Mouse (Mus musculus) large intestine, adult 2 months (tissue): ENCODE results near the gene Fndc7. TPM values are rescaled to one million over a fixed set of nuclear protein-coding genes. Genes with fewer than 3 reads are reported as not detected.

ENCODE experiments used
- DNase-seq: peaks from one replicate; pipeline ENCODE4 v3.0.0-alpha.2; 2012; ENCODE audit warnings: low read depth, low spot score
- WGBS: fragments of 180-500 bp; shearing (Covaris S2); methylation state at CpG from one replicate; pipeline ENCODE4 v1.1.7; 2018; 5-methylcytosine and 5-hydroxymethylcytosine counted together
- polyA plus RNA-seq: library from polyadenylated mRNA; depleted of rRNA; stranded (reverse); fragments of >200 nt; gene quantifications from 2 replicates; pipeline ENCODE4 v1.2.3, GENCODE M21; 2012; rRNA removed

Fndc7 gene
- 0.11 and 0.16 TPM in 2 replicates for polyA plus RNA-seq

DNA sequence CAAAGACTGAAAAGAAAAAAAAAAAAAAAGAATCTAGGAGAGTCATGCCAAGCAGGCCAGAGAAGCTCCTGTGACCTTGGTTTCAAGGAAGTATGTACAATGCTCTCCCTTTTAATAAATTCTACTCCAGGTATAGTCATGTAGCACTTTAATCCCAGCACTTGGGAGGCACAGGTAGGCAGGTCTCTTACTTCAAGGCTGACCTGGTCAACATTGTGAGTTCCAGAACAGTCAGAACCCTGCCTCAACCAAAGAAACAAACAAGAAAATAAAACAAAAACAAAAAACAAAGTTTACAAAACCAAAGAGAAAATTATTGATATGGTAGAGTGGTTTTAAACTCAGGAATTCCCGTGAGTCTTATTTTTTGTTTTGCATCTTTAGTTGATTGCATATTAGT, at the start of gene Fndc7:
Gene Fndc7, minus strand, starts transcription at position 101 of the 400 bp plus-strand sequence.
- 94% methylated on average over 1 of the region's 1 CpGs for WGBS
- no peak for DNase-seq

DNA sequence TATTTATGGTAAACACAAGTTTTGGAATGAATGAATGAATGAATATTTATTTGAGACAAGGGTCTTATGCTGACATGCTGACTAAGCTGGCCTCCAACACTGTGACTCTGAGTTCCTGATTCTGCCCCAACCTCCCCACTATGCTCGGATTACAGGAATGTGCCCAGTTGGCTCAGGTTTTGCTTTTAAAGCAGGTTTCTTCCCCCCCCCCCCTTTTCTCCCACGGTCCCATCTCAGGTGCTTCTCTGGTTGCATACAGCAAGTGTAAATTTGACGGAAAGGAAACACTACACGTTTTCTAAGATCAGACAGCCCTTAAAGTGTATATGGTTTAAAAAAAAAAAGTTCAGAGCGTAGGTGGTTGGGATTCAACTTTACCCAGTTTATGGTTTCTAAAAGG, 49.8 kb upstream of the Fndc7 start, which contains the start of gene Henmt1:
Gene Henmt1, plus strand, starts transcription at position 301 of the 400 bp plus-strand sequence.
- WGBS, result 86% methylated on average over 5 of the region's 5 CpGs
- no peak for DNase-seq

DNA sequence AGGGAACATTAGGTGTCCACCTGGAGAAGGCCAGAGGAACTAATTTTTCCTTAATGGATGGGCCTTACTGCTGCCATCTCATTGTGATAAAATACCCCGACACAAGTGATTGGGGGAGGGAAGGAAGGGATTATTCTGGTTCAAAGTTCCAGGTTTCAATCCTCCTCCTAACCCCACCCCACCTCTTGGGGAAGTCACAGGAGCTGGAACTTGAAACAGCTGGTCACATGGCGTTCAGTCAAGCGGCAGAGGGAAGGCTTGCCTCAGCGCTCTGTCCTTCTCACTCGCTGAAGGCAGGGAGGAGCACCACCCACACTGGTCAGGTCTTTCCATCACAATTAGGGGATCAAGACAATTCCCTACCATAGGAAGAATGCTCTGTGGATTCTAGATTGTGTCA, 48.9 kb upstream of the Fndc7 start:
- 94% methylated on average over 5 of the region's 5 CpGs for WGBS
- no peak for DNase-seq

DNA sequence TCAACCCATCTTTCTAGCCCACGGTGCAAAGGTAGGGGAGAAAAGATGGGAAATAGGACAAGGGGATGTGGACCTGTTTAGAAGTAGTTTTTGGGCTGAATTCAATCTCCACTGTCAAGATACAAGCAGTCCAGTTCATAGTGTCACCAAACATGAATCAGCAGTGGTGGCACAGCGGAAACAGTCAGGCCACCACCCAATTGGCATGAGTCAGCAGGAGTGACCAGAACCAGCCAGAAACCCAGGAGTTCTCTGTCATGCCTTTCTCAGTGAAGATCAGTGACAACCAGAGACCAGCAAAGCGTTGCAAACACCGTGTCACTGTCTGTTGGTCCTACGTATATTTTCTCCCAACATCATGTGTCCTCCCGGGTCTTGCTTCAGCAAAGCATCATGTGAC, 43.7 kb upstream of the Fndc7 start:
- no peak for DNase-seq
- 93% methylated on average over 6 of the region's 6 CpGs for WGBS

DNA sequence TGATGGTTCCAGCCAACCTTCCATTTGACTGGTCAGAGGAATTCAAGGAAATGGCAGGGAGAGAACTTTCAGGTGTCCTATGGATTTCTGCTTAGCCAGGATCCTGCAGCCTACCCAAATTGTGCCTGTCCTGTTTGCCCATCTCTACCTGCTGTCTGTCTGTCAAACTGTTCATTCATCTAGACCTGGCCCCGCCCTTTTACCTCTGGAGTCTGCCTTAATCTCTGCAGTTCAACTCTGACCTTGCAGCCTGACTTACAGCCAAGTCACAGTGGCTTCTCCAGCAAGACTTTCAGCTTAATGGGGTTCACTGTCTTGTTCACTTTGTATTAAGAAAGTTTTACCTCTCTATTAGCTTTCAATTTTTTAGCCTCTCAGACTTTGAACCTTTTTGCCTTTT, 36.5 kb upstream of the Fndc7 start:
- WGBS, result 83% methylated on average over 1 of the region's 1 CpGs

DNA sequence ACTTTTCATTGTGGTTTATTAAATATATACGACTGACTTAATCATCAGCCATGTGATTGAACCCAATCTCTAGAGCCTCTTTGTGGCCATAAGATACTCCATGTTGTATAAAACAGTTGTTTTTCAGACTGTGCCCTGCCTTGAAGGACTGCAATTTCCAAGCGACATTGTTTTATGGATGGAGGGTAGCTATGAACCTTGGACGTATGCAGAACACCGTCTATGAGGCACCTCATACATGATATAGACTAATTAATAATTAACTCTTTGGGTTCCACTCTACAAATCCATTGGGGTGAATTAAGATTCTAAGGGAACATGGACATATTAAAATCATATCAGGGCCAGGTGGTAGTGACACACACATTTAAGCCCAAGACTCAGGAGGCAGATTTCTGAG, 35.9 kb upstream of the Fndc7 start:
- 44% methylated on average over 4 of the region's 4 CpGs for WGBS

More for the DNA sequence above, 36.5 kb upstream of the Fndc7 start:
- DNase-seq, result no peak

DNA sequence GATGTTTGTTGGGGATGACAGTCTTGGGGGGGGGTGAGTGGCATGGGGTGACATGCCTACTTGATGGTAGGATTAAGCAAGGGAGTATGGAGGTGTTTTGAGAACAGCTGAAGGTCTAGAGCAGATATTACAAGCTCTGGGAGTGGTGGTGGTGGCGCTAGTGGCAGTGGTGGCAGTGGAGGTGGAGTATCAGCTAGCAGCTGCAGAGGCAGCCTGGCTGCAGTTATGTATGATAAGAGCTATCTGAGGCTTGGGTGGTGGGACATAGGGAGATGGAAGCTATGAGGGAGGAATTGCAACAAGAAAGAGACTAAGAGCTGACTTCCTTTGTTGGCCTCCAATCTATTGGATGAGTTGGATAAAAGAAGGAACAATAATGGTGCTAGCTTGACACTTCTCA, 32.0 kb upstream of the Fndc7 start:
- WGBS, result 95% methylated on average over 1 of the region's 1 CpGs
- DNase-seq, result no peak

More for the DNA sequence above, 35.9 kb upstream of the Fndc7 start:
- no peak for DNase-seq

DNA sequence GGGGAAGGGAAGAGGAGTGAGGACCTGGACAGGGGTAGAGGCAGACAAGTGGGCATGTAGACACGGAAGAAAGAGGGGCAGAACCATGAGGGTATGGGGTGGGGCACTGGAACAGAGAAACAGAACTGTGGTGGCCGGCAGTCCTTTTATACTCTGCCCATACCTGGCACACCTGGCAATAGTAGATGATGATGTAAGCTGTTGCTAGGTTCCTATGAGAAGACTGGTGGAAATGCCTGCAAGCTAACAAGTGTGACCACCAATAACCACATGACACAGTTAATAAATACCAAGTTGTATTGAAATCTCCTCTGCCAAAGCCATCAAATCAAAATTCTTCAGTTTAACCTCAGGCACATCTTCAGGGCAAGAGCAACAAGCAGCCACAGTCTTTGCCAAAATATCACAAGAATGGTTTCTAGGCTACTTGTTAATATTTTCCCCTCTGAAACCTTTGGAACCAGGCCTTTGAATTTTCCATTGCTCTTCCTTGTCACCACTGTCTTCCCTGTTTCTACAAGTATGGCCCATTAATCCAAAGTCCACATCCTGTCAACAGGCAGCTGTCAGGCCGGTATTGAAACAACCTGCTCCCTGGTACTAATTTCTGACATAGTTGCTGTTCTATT, 30.7 kb upstream of the Fndc7 start:
- 54% methylated on average over 3 of the region's 3 CpGs for WGBS
- DNase-seq, result no peak

DNA sequence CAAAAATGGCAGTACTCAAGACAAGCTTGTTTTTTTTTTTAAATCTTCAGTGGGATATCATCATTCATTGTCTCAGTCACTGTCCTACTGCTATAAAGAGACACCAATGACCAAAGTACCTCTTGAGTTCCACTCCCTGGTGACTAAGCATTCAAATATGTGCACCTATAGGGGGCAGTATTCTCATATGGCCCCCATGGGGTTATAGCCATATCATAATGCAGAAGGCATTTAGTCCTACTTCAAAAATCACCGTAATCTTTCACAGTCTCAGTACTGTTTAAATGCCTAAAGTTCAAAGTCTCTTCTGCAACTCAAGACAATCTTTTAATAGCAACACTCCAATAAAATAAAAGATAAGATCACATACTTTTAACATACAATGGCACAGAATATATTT, 29.0 kb upstream of the Fndc7 start:
- DNase-seq, result no peak
- 30% methylated on average over 1 of the region's 1 CpGs for WGBS

DNA sequence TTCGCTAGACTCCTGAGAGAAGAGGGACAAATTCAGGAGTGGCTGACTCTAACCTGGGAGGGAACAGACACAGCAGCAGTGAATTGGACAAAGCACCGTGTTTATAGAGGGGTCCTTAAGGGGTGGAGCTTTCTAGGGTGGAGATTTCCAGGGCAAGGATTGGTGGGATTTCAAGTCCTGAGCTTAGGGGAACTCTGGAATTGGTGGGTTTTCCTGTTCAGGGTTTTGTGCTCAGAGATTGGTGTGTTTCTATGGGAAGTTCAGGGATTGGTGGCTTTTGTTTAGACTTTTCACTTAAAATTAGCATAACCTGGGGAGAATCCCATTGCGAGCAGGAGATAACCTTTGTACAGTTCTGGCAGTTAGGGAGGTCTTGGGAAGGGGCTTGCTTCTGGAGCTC, 28.2 kb upstream of the Fndc7 start:
- no peak for DNase-seq
- WGBS, result 63% methylated on average over 3 of the region's 3 CpGs

DNA sequence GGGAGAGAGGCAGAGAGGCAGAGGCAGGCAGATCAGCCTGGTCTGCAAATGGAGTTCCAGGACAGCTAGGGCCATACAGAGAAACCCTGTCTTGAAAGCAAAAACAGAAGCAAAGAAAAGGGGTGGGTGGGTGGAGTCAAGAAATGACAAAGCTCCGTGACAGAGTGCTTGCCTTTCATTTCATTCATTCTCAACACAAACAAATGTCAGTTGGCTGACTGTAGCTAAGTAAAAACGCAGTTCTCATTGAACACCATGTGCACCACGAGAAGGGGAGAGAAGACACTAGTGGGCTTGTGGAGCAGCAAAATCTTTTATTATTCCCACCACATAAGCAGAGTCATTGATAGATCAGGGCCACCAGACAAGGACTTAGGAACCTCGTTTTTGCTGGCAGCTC, 27.0 kb upstream of the Fndc7 start:
- 53% methylated on average over 4 of the region's 4 CpGs for WGBS
- no peak for DNase-seq

DNA sequence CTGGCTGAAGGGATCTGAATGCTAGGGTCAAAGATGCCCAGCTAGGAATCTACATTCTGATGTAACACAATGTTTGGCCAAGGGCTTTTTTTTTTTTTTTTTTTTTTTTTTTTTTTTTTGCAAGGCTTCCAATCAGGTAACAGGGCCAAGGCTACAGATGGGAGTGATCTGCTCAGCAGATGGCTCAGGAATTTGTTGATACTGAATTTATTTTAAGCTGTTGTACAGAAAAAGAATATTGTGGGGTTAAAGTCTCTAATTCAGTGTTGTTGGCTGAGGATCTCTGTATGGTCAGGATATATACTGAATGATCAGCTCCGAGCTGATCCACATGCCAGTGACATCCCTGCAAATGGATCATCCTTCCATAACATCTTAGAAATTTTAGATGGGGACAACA, 26.2 kb upstream of the Fndc7 start:
- DNase-seq, result no peak
- WGBS, result 88% methylated on average over 1 of the region's 1 CpGs

DNA sequence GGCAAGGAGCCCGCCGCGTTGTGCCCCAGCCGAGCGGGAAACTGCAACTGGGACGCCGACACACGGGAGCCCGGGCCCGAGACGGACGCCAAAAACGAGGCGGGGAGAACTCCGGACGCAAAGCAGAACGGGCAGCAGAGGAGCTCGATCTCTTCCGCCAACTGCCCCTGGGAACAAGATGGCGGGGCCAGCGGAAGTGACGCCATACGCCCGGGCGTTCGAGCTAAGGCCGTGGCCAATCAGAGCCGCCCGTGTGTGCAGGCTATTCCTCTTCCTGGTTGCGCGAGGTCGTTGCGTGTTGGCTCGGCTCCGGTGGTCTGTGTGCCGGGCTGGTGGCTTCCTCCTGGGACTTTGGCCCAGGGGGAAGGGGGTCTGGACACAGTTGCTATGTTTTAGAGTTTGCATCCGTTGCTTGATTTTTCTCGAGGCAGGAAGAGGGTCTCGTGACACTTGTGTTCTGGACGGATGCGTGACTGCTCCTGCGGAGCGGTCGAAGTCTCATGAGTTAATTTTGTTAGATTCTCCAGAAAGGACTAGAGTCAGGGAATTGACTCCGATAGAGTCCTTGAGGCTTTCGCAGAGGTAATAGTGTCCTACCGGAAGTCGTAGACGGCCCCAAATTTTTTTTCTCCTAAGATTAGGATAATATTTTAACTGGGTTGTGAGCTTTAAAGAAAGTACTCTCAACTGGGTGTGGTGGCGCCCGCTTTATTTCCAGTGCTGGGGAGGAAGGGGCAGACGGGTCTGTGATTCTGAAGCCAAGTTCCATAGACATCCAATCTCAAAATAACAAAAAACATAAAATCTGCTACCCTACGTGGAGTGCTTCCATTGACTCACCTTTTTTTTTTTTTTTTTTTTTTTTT, 22.0 kb upstream of the Fndc7 start, which contains the start of gene Prpf38b:
Gene Prpf38b, minus strand, starts transcription at position 180 of the 866 bp plus-strand sequence.
- under 1% methylated on average over 53 of the region's 53 CpGs for WGBS
- peak; percentile 87 for DNase-seq

DNA sequence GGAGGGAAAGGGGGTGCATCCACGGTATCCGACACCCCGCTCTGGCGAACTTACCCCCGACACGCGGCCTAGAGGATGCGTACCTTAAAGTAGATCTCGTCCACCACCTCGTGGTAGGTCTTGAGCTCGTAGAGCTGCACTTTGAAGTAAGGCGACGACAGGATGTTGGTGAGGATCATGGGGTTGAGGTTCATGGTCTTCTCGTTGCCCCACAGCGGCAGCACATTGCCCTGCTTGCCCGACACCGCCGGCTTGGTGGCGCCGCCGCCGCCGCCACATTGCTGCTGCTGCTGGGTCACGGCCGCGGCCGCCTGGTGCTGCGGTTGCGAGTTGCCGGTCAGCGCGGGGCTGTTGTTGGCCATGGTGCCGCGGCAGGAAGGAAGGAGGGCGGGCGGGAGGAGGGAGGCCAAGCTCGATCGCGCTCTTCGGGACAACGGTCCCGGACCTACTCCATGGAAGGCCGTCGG, 21.3 kb upstream of the Fndc7 start:
- no peak for DNase-seq

DNA sequence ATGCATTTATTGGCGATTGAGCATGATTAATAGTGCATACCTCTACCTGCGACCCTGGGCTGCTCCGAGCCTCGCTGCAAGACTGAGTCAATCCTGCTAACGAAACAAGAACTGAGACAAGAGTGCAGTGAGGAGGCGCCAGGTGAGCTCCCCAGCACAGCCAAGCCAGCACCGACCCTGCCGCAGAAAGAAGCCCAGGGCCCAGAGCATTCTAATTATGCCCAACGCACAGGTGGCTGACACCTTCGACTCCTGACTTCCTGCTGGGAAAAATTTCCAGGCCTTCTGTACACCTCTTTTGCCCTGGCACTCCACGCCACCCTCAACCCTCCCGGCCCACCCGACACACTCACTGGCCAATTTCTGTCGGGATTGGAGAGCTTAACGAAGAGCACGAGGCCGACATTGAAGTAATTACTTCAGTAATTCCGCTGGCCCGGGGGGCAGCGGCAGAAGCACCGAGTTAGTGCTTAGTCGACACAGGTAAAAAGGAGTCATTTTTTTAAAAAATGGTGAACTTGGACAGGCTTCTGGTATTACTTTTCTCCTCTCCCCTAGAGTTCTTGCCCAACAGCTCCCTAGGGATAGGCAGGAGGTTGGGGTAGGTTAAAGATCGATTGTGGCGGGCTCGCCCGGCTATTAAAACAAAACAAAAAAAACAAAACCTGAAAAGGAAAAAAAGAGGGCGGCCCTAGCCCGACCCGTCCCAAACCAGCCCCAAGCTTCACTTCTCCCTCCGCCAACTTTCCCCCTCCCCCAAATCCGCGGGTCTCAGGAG, 20.7 kb upstream of the Fndc7 start:
- under 1% methylated on average over 32 of the region's 32 CpGs for WGBS
- DNase-seq, result no peak

More for the DNA sequence above, 21.3 kb upstream of the Fndc7 start:
- WGBS, result under 1% methylated on average over 42 of the region's 44 CpGs

DNA sequence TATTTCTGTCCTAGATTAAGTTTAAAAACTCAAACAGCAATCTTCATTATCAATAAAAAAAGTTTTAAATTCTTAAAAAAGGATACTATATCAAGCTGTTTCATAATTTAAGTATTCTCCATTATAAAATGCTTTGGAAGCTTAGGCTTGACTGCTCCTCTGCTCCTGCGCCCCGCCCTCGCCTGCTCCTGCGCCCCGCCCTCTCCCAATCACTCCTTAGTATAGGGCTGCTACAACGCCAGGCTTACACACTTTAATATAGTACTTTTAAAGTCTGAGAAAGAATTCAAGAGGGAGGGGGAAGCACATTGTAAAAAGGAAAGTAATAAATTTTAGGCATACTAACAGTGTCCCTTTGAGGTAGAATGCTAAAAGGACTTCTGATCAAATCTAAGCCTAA, 13.1 kb upstream of the Fndc7 start:
- DNase-seq, result no peak
- 65% methylated on average over 6 of the region's 6 CpGs for WGBS

DNA sequence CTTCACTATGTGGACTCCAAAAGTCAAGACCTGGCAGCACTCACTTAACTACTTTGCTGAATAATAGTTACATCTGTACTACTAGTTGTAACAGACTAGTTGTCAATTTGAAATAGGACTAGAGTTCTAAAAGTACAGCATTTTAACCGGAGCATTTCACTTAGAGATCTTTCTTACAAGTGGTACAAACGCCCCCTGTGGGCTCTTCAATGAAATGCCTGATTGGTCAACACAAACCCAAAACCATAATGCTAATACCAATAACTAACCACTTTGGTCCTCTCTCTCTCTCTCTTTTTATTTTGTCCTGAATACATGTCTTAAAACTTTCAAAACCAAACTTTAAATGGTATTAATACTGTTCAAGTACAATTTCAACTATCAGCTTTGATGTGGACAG, 12.2 kb upstream of the Fndc7 start:
- 51% methylated on average over 2 of the region's 2 CpGs for WGBS
- DNase-seq, result no peak

DNA sequence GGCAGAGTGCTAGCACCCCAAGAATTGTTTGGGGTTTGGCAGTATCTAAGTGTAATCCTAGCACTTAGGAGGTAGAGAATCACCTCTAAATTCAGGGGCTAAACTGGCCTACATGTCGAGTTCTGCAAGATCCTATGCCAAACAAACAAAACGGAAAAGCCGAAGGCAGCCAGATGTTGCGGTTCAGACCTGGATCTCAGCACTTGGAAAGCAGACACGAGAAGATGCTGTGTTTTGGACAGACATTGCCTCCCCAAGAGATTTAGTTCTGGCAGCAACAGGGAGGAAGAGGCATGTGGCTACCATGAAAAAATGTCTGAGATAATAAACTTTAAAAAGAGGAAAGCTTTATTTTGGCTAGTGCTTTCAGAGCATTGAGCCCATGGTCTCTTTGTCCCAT, 10.9 kb upstream of the Fndc7 start:
- WGBS, result 77% methylated on average over 5 of the region's 5 CpGs
- DNase-seq, result no peak

DNA sequence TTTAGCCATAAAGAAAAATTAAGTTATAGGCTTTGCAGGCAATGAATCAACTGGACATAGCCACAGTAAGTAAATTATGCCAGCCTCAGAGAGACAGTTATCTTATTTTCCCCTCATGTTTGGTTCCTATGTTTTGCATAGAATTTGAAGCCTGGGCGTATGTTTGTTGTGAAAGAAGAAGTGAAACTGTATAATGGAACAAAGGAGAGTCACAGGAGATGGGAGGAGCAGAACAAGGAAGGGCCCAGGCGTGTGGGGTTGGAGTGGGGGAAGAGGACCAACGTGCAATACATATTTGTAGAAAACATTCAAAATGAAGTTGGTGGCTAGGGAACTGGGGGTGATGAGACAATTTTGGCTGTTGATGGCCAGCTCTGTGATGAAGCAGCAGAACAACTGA, 10.3 kb upstream of the Fndc7 start:
- WGBS, result 77% methylated on average over 3 of the region's 3 CpGs
- no peak for DNase-seq

DNA sequence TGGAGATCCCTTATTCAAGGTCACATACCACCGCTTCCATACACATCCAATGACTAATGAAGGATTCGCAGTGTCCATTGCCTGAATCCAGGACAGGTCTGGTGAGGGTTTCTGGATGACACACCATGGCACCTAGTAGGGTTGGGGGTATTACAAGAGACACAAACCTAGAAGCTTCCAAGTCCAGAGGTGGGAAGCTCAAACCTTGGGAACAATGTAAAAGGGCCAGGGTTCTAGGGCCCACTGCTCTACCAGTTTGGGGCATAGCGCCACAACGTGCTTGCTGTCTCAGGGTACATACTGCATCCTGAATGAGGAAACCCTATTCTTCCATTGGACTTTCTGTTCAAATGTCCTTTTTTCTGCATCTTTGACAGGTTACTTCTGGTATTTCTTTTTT, 8.8 kb upstream of the Fndc7 start:
- WGBS, result 94% methylated on average over 4 of the region's 4 CpGs
- no peak for DNase-seq
